Mouse (Mus musculus) right cerebral cortex, postnatal 14 days (tissue): Measurements from ENCODE around the gene C1s1.
"Not testable (repeated sequence)": the region's sequence is repeated elsewhere in the genome, so short reads cannot be mapped to it uniquely, and the experiment has no call there.

Source experiments
- DNase-seq: peaks from one replicate; pipeline ENCODE4 v3.0.0; 2022

Gene C1s1

GRCm38 (mm10) chr6:124511936-124512335 lies 30.2 kb downstream of the C1s1 start:
- DNase-seq, result no peak

- DNase-seq, result not testable (repeated sequence)
Measured at GRCm38 (mm10) chr6:124509192-124509591, 33.0 kb downstream of the C1s1 start.

GRCm38 (mm10) chr6:124508292-124508691 lies 33.9 kb downstream of the C1s1 start:
- peak; percentile 28 for DNase-seq

GRCm38 (mm10) chr6:124506991-124507390 lies 35.2 kb downstream of the C1s1 start:
- DNase-seq, result no peak

GRCm38 (mm10) chr6:124505028-124505427 lies 37.1 kb downstream of the C1s1 start:
- peak; percentile 28 for DNase-seq

- no peak for DNase-seq
Measured at GRCm38 (mm10) chr6:124502021-124502420, 40.1 kb downstream of the C1s1 start.

- no peak for DNase-seq
Measured at GRCm38 (mm10) chr6:124501473-124501872, 40.7 kb downstream of the C1s1 start.

- DNase-seq, result no peak
Measured at GRCm38 (mm10) chr6:124499914-124500566, 42.1 kb downstream of the C1s1 start.

- DNase-seq, result no peak
Measured at GRCm38 (mm10) chr6:124496054-124496453, 46.1 kb downstream of the C1s1 start.

- no peak for DNase-seq
Measured at GRCm38 (mm10) chr6:124493886-124494285, 48.3 kb downstream of the C1s1 start.

GRCm38 (mm10) chr6:124492842-124493561 lies 49.2 kb downstream of the C1s1 start, which contains the start of gene C1rl:
Gene C1rl, plus strand, starts transcription at chr6:124493113.
- peak; percentile 66 for DNase-seq

- no peak for DNase-seq
Measured at GRCm38 (mm10) chr6:124491427-124491826, 50.7 kb downstream of the C1s1 start.

- DNase-seq, result no peak
Measured at GRCm38 (mm10) chr6:124488952-124489351, 53.2 kb downstream of the C1s1 start.

- no peak for DNase-seq
Measured at GRCm38 (mm10) chr6:124487509-124487908, 54.6 kb downstream of the C1s1 start.

GRCm38 (mm10) chr6:124485414-124486144 lies 56.6 kb downstream of the C1s1 start:
- DNase-seq, result no peak

- no peak for DNase-seq
Measured at GRCm38 (mm10) chr6:124484851-124485250, 57.3 kb downstream of the C1s1 start.

GRCm38 (mm10) chr6:124483831-124484230 lies 58.3 kb downstream of the C1s1 start:
- not testable (repeated sequence) for DNase-seq

- DNase-seq, result peak; percentile 64
Measured at GRCm38 (mm10) chr6:124481571-124481970, 60.6 kb downstream of the C1s1 start.
